ENCODE assay signal across 29 mouse cellular contexts in the genomic region with DNA sequence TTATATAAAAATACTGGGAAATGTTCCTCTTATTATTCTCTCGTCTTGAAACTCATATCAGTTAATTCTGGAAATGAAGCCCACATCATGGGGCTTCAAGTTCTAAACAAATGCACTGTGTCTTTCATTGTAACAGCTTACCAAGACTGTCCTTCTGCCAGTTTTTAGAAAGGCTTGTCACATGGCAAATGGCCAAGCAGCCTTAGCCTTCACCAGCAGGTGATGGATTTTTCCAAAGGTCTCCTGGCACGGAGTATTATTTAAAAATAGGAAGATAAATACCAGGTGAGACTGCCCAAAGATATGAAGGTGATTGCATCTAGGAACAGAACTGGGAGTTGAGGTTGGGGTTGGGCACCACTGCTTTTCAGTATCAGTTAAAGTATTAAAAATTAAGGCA. TPM values are rescaled to one million over a fixed set of nuclear protein-coding genes. Genes with fewer than 3 reads are reported as not detected.
DNase-seq lines count a peak whose midpoint lies in the region; ATAC-seq and TF ChIP-seq lines count a peak whose summit lies in the region.
"Had no signal": no experiment of that assay in that cellular context is flagged by ENCODE, and none has a peak within 500 bp of the region (broad histone marks: within the 10 kb centered on the region; RNA-seq: fewer than 3 reads in every experiment).

No protein-coding gene starts in this region.

- H3K9ac ChIP-seq in liver, adult 2 months (ENCODE audit: low read depth, low read length) = no peak overlapping the region
- H3K9ac ChIP-seq in heart, embryonic 11.5 days (ENCODE audit: low read depth, low read length) = no peak overlapping the region
- H3K9ac ChIP-seq: embryonic facial prominence, embryonic 15.5 days; forebrain, embryonic 12.5 days; forebrain, postnatal 0 days; heart, embryonic 15.5 days; hindbrain, embryonic 12.5 days; limb, embryonic 12.5 days; liver, embryonic 12.5 days; liver, postnatal 0 days had no signal

- no peak for TF ChIP-seq POLR2A in liver, adult 2 months (IDR thresholded peaks at IDR 0.05; ENCODE audit: extremely low read depth, insufficient read depth, low read length)

- no peaks in the 10 kb centered on the region; the same call in 1 of the 2 replicates for H3K79me2 ChIP-seq in liver, adult 2 months (ENCODE audit: control insufficient read depth, insufficient read depth, low read length)

- H3K36me3 ChIP-seq in liver, adult 2 months (ENCODE audit: control insufficient read depth, insufficient read depth, low read length) = peaks cover 3% of the 10 kb centered on the region; the same call in 1 of the 2 replicates
- no peaks in the 10 kb centered on the region for H3K36me3 ChIP-seq in heart, embryonic 11.5 days (ENCODE audit: control insufficient read depth, insufficient read depth, low read length)
- H3K36me3 ChIP-seq: embryonic facial prominence, embryonic 10.5 days; embryonic facial prominence, embryonic 15.5 days; forebrain, embryonic 12.5 days; heart, embryonic 15.5 days; limb, embryonic 12.5 days had no signal

- no peak overlapping the region for H3K27ac ChIP-seq in liver, adult 2 months (replicated peaks; ENCODE audit: insufficient read depth, low read depth, low read length)
- no peak overlapping the region for H3K27ac ChIP-seq in heart, embryonic 11.5 days (ENCODE audit: low read depth, low read length)
- H3K27ac ChIP-seq: embryonic facial prominence, embryonic 10.5 days; embryonic facial prominence, embryonic 15.5 days; forebrain, embryonic 12.5 days; heart, embryonic 15.5 days; hindbrain, embryonic 12.5 days; hindbrain, postnatal 0 days; kidney, postnatal 0 days; limb, embryonic 12.5 days; liver, embryonic 12.5 days had no signal

- H3K4me2 ChIP-seq in heart, embryonic 11.5 days = no peak overlapping the region
- H3K4me2 ChIP-seq: embryonic facial prominence, embryonic 15.5 days; forebrain, embryonic 12.5 days; heart, embryonic 15.5 days; hindbrain, embryonic 12.5 days; limb, embryonic 12.5 days; liver, embryonic 12.5 days; midbrain, embryonic 11.5 days had no signal

- peak; percentile 42 for DNase-seq in adrenal gland, postnatal 14 days
- DNase-seq in adrenal gland, adult 8-10 months = no peak
- peak; percentile 81 for DNase-seq in liver, adult 2 months (ENCODE audit: extremely low read depth, low read depth, low spot score)
- no peak for DNase-seq in liver
- DNase-seq in cerebellum, adult 9-10 months = peak; percentile 79
- DNase-seq in cerebellum, postnatal 36 days = peak; percentile 61 to 70
- DNase-seq in embryo, embryonic 11 days = no peak
- DNase-seq: forebrain, postnatal 0 days; heart, postnatal 36 days; kidney, adult 8-10 months; kidney, postnatal 4 days; liver, postnatal 0 days; lung, postnatal 36 days; right cerebral cortex, postnatal 4 days; thymus, adult 2 months; thymus, postnatal 4 days had no signal

- no peak overlapping the region for H3K4me3 ChIP-seq in liver, adult 2 months (ENCODE audit: insufficient read depth, low read depth, low read length)
- no peak overlapping the region for H3K4me3 ChIP-seq in heart, embryonic 11.5 days (ENCODE audit: low read depth, low read length)
- H3K4me3 ChIP-seq: embryonic facial prominence, embryonic 10.5 days; embryonic facial prominence, embryonic 15.5 days; forebrain, embryonic 12.5 days; heart, embryonic 15.5 days; hindbrain, embryonic 12.5 days; limb, embryonic 12.5 days; liver, embryonic 12.5 days had no signal

- H3K4me1 ChIP-seq in liver, adult 2 months (ENCODE audit: control insufficient read depth, insufficient read depth, low read length) = no peaks in the 10 kb centered on the region
- no peaks in the 10 kb centered on the region for H3K4me1 ChIP-seq in heart, embryonic 11.5 days (ENCODE audit: control insufficient read depth, insufficient read depth, low read length)
- H3K4me1 ChIP-seq: embryonic facial prominence, embryonic 10.5 days; embryonic facial prominence, embryonic 15.5 days; forebrain, embryonic 12.5 days; heart, embryonic 15.5 days; hindbrain, embryonic 12.5 days; limb, embryonic 12.5 days had no signal

- 41% methylated on average over 2 of the region's 2 CpGs for WGBS in liver, adult 2 months
- WGBS in heart, embryonic 11.5 days (ENCODE audit: insufficient replicate concordance) = 75% methylated on average over 2 of the region's 2 CpGs

- H3K9me3 ChIP-seq in heart, embryonic 11.5 days (replicated peaks; ENCODE audit: control insufficient read depth, low read length) = no peaks in the 10 kb centered on the region
- H3K9me3 ChIP-seq: embryonic facial prominence, embryonic 10.5 days; embryonic facial prominence, embryonic 15.5 days; forebrain, embryonic 12.5 days; heart, embryonic 15.5 days; hindbrain, embryonic 12.5 days; limb, embryonic 12.5 days; liver, embryonic 12.5 days had no signal

- TF ChIP-seq CTCF in liver, adult 2 months (IDR thresholded peaks at IDR 0.05; ENCODE audit: low read depth, low read length) = no peak

- ATAC-seq in heart, embryonic 11.5 days (replicated peaks; ENCODE audit: insufficient number of reproducible peaks, low FRiP score, low TSS enrichment) = no peak
- ATAC-seq: forebrain, postnatal 0 days; hindbrain, postnatal 0 days; intestine, embryonic 16.5 days; liver, embryonic 12.5 days; liver, postnatal 0 days; midbrain, embryonic 16.5 days had no signal

- no peaks in the 10 kb centered on the region for H3K27me3 ChIP-seq in liver, adult 2 months (ENCODE audit: control insufficient read depth, insufficient read depth, low read length)
- no peaks in the 10 kb centered on the region for H3K27me3 ChIP-seq in heart, embryonic 11.5 days (ENCODE audit: control insufficient read depth, insufficient read depth, low read length)
- H3K27me3 ChIP-seq: embryonic facial prominence, embryonic 15.5 days; forebrain, embryonic 12.5 days; heart, embryonic 15.5 days; hindbrain, embryonic 12.5 days; limb, embryonic 12.5 days; liver, embryonic 12.5 days had no signal

RNA-seq across cellular contexts. Expression of gene Gatb, which starts 8.8 kb away (rescaled TPM):
- total RNA-seq in adrenal gland, postnatal 14 days (2021) = 35.6 and 45.1 TPM in 2 replicates
- 10 to 100 TPM; 37.4 to 63.7 (median 49.0) TPM for total RNA-seq in adrenal gland, adult 8-10 months (2022)
- 33.2 and 39.5 TPM in 2 replicates for total RNA-seq in liver, adult 2 months (2014; rRNA removed)
- polyA plus RNA-seq in liver, adult 2 months (2012; rRNA removed) = 15.3 and 17.1 TPM in 2 replicates
- polyA plus RNA-seq in heart, embryonic 11.5 days (2014; fragmentation: Nextera tagmentation; extraction: Ambion mirVana) = 34.4 and 38.3 TPM in 2 replicates

Comparison
In these comparisons a context has a peak if more than half of its experiments do, and no peak if none do; other contexts are left out.
1. DNase-seq: peak in adrenal gland, postnatal 14 days (single experiment), liver, adult 2 months (single experiment), cerebellum, adult 9-10 months (single experiment) and cerebellum, postnatal 36 days (2 of 2); none in adrenal gland, adult 8-10 months (single experiment), liver (single experiment) and embryo, embryonic 11 days (single experiment).